Comparison of ENCODE assay signal across 8 mouse cellular contexts in genomic region chrX:134756434-134757292, GRCm38 (mm10). TPM values are rescaled to one million over a fixed set of nuclear protein-coding genes. Genes with fewer than 3 reads are reported as not detected.
DNase-seq lines count a peak whose midpoint lies in the region; ATAC-seq and TF ChIP-seq lines count a peak whose summit lies in the region.

Armcx3 (plus strand) TSS chrX:134756595.

- TF ChIP-seq CTCF in layer of hippocampus, adult 2 months (conservative IDR thresholded peaks at IDR 0.05) = no peak
- no peak for TF ChIP-seq CTCF in lung, embryonic 14.5 days (IDR thresholded peaks at IDR 0.05; ENCODE audit: low read depth)

- no peaks in the 10 kb centered on the region for H3K9me3 ChIP-seq in forebrain, embryonic 16.5 days (ENCODE audit: control insufficient read depth, low read length)
- no peaks in the 10 kb centered on the region for H3K9me3 ChIP-seq in lung, embryonic 14.5 days (ENCODE audit: low read depth, low read length)

- peak within 1 kb of the TSS; percentile 60 for H3K9ac ChIP-seq in forebrain, embryonic 16.5 days (replicated peaks; ENCODE audit: low read depth, low read length)
- peak within 1 kb of the TSS; percentile 66 for H3K9ac ChIP-seq in lung, embryonic 14.5 days

- no peaks in the 10 kb centered on the region for H3K36me3 ChIP-seq in forebrain, embryonic 16.5 days (ENCODE audit: control insufficient read depth, insufficient read depth)
- H3K36me3 ChIP-seq in lung, embryonic 14.5 days (ENCODE audit: insufficient read depth) = no peaks in the 10 kb centered on the region

- H3K4me2 ChIP-seq in forebrain, embryonic 16.5 days (ENCODE audit: low read length) = peak within 1 kb of the TSS; percentile 39
- peak within 1 kb of the TSS; percentile 58 for H3K4me2 ChIP-seq in lung, embryonic 14.5 days

- intact Hi-C loops in heart, postnatal 36 days (cut with DNase I) = loop anchor here (10.0 kb wide), 1 partner anchor 152 kb away; the partner anchor contains the start of genes Gla and Hnrnph2

- ATAC-seq in forebrain, embryonic 16.5 days = peak; percentile 94
- ATAC-seq in lung, embryonic 14.5 days (ENCODE audit: insufficient read depth) = peak; percentile 94
- ATAC-seq in neutrophil, adult 5-6 weeks (ENCODE audit: extremely low read depth, insufficient number of reproducible peaks, low FRiP score, poor library complexity, severe bottlenecking) = peak; percentile 78; the same call in 1 of the 2 replicates

- 24% methylated on average over 43 of the region's 46 CpGs for WGBS in forebrain, embryonic 16.5 days
- 12% methylated on average over 45 of the region's 46 CpGs for WGBS in lung, embryonic 14.5 days

- H3K4me1 ChIP-seq in forebrain, embryonic 16.5 days (replicated peaks; ENCODE audit: control insufficient read depth, insufficient read depth, low read length) = peaks cover 5% of the 10 kb centered on the region; the same call in 1 of the 2 replicates
- no peaks in the 10 kb centered on the region for H3K4me1 ChIP-seq in lung, embryonic 14.5 days (ENCODE audit: insufficient read depth)

- DNase-seq in MEL-GATA-1-ER (ENCODE audit: extremely low read depth, low read depth) = peak; percentile 26
- peak; percentile 43 for DNase-seq in cerebellum, adult 11 months
- peak; percentile 58 to 63 for DNase-seq in heart, postnatal 36 days
- peak; percentile 37 to 58 for DNase-seq in layer of hippocampus, adult 2 months (ENCODE audit: low spot score in 2 of 2)
- peak; percentile 86 for DNase-seq in lung, embryonic 14.5 days
- DNase-seq in thymus, postnatal 25 days = peak; percentile 58

- peak within 1 kb of the TSS; percentile 68 for H3K4me3 ChIP-seq in forebrain, embryonic 16.5 days (replicated peaks; ENCODE audit: low read length)
- peak within 1 kb of the TSS; percentile 60 for H3K4me3 ChIP-seq in layer of hippocampus, adult 2 months
- H3K4me3 ChIP-seq in lung, embryonic 14.5 days (ENCODE audit: low read depth, low read length) = peak within 1 kb of the TSS; percentile 48

- H3K27me3 ChIP-seq in forebrain, embryonic 16.5 days (replicated peaks; ENCODE audit: control insufficient read depth, insufficient read depth, low read length) = 0 out of 2 replicates have a peak, but pooled peaks cover 2% of the 10 kb centered on the region
- H3K27me3 ChIP-seq in lung, embryonic 14.5 days (ENCODE audit: insufficient read depth, low read length) = no peaks in the 10 kb centered on the region

- peak within 1 kb of the TSS; percentile 26 for H3K27ac ChIP-seq in forebrain, embryonic 16.5 days (ENCODE audit: low read length)
- H3K27ac ChIP-seq in layer of hippocampus, adult 2 months = peak within 1 kb of the TSS; percentile 91
- H3K27ac ChIP-seq in lung, embryonic 14.5 days (ENCODE audit: low read depth) = peak within 1 kb of the TSS; percentile 82

RNA-seq across cellular contexts. Expression of gene Armcx3, which starts in this region (rescaled TPM):
- polyA plus RNA-seq in forebrain, embryonic 16.5 days (2015; fragmentation: Nextera tagmentation; extraction: Ambion mirVana) = 84.7 and 89.6 TPM in 2 replicates
- total RNA-seq in heart, postnatal 36 days (2021) = 10 to 100 TPM; 18.6 to 19.3 TPM
- 10 to 100 TPM; 77.5 to 89.8 TPM for total RNA-seq in layer of hippocampus, adult 2 months (2021)
- polyA plus RNA-seq in lung, embryonic 14.5 days (2014; fragmentation: Nextera tagmentation; extraction: Ambion mirVana) = 69.7 and 75.8 TPM in 2 replicates
- 6.1 and 8.8 TPM in 2 replicates for total RNA-seq in neutrophil, adult 5-6 weeks (2017)

Comparison
In these comparisons a context has a peak if more than half of its experiments do, and no peak if none do; other contexts are left out.
1. Peak in every context shown above with its lines: DNase-seq, ATAC-seq, H3K4me3 ChIP-seq and H3K27ac ChIP-seq.
2. DNase-seq: peak in every context shown above with its lines; median percentile 86 in lung, embryonic 14.5 days; 60 in heart, postnatal 36 days; 58 in thymus, postnatal 25 days; 48 in layer of hippocampus, adult 2 months; 43 in cerebellum, adult 11 months; 26 in MEL-GATA-1-ER.
3. H3K27ac ChIP-seq: peak in every context shown above with its lines; median percentile 91 in layer of hippocampus, adult 2 months; 82 in lung, embryonic 14.5 days; 26 in forebrain, embryonic 16.5 days.